Mouse (Mus musculus) gastrocnemius, postnatal 14 days (tissue): Measurements from ENCODE around the gene D730048I06Rik. TPM values are rescaled to one million over a fixed set of nuclear protein-coding genes. Genes with fewer than 3 reads are reported as not detected.
"Not testable (repeated sequence)": the region's sequence is repeated elsewhere in the genome, so short reads cannot be mapped to it uniquely, and the experiment has no call there.

Source experiments
- DNase-seq: peaks from one replicate; pipeline ENCODE4 v3.0.0; 2021; ENCODE audit warnings: mixed read lengths
- intact Hi-C: fragments of 180-260 bp; cut with DNase I; formaldehyde crosslinking; loops from one replicate; pipeline ENCODE4 v1.15.1; 2025; ENCODE audit warnings: low total_unique reads
- long read RNA-seq, 2 experiments: library from polyadenylated mRNA; stranded (forward); transcript quantifications; one replicate each; pipeline ENCODE4 v2.0.0; 2021
- total RNA-seq, 2 experiments: library from RNA; stranded (reverse); gene quantifications; 2 replicates each; pipeline ENCODE4 v1.2.3; 2021

D730048I06Rik gene
- not detected for total RNA-seq
- long read RNA-seq, experiment 1 = 0 reads
- long read RNA-seq, experiment 2 = 0 reads

DNA sequence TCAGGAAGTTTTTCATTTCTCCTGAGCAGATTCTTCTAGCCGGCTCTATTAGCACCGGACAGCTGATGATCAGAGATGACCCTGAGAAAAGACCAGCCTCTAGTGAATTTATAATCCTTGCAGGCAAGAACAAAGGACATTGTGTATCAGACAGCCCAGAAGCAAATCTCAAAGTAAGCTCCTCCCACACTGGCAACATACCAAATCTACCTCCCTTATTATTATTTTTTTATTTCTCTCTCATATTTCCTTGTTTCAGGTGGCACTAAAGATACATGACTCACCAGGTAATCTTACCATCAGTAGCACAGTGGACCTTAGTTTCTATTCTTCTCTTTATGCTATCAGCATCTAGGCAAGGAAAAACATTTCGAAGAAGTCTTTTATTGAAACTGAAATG lies at the start of gene D730048I06Rik, which contains the start of gene Gm27235:
D730048I06Rik (minus strand) TSS at position 112 of the 400 bp plus-strand sequence.
Gm27235 (minus strand) TSS at position 101 of the 400 bp plus-strand sequence.
- DNase-seq = no peak
- intact Hi-C loops = no loop called here

DNA sequence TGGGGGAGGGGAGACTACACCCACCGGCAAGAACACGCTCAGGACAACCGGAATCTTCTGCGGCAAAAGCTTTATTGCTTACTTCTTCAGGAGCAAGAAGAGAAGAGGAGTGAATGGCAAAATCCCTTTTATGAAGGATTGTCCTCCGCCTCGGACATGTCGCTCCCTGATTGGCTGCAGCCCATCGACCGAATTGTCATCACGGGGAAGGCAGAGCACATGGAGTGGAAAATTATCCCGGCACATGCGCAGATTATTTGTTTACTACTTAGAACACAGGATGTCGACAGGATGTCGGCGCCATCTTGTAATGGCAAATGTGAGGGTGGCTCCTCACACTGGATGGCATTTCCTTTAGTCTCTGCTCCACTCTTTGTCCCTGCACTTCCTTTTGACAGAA lies 28.0 kb upstream of the D730048I06Rik start:
- DNase-seq, intact Hi-C loops: not testable (repeated sequence)

DNA sequence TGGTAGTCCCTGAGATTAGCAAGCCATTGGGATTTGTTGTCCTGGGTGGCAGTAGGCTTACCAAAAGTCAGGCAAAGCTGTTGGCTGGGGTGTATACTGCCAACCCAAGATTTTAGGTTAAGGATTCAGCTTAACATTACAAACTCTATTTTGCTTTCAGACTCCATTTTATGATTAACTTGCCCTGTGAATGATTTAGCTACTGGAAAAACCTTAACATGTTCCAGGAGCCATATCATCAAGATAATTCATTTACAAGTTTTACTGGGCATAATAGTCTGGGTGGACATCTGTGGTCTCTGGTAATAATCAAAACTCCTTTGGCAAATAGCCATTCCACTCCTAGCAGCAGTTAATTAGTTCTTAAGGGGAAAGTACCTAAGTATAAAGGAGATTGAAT lies 8.2 kb upstream of the D730048I06Rik start:
- no peak for DNase-seq
- intact Hi-C loops = no loop called here

DNA sequence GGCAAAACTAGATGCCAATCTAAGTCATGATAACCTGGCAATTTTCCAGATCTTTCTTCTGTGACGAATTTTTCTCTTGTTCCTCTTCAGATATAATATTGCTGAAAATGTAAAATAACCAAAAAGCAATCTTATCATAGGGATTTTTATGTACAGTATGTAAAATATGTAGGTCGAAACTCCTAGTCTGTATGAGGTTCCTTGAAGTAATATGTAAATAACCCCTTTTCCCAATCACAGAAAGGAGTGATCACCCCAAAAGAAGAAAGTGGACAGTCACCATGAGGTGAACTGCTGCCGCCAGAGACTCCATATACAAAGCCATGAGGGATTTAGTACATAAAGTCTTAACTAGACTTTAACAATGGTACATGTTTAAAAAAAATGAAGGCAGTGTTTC lies 11.9 kb downstream of the D730048I06Rik start, which contains the start of gene Gm17727:
Gm17727 (minus strand) TSS at position 101 of the 400 bp plus-strand sequence.
- DNase-seq = no peak
- intact Hi-C loops = no loop called here

DNA sequence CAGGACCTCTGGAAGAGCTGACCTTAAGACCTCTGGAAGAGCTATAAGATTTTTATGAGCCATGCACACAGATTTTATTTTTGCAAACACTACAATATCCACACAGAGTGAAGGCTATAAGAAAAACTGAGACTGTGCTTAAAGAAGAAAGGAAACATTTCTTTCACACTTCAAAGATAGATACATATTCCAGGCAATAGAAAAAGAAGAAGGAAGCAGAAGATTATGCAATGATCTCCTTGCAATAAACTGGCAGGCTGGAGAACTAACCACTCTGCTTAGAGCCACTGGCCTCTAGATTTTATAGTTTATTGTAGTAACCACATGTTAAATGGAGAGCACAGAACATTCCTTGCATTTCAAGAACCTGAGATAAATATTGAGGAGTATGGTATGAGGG lies 33.1 kb downstream of the D730048I06Rik start:
- intact Hi-C loops = no loop called here
- no peak for DNase-seq

DNA sequence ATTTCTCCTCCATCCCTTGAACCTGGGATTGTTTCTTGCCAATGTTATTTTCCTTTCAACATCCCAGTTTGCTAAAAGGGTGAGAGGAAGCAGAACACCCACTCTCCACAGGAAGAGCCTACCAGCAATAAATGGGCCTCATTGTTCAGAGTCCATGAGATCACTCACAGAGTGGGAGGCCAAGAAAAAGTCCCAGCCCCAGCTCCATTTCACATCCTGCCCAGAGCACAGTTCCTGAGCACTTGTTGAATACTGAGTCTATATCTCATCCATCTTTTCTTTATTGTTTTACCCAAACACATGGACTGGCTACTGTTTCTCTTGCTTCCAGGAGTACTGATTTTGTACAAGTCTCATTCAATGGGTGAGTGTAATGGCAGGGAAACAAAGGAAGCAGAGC lies 49.2 kb downstream of the D730048I06Rik start, which contains the start of gene Gm17677:
Gm17677 (plus strand) TSS at position 301 of the 400 bp plus-strand sequence.
- intact Hi-C loops = no loop called here
- DNase-seq = no peak

Other genes starting within 250 kb of the D730048I06Rik start
- under 1 TPM in 1 of 2 experiments, not detected in 1; 0.06 TPM for gene Ddx25, start 231.6 kb downstream of the D730048I06Rik start, total RNA-seq
- gene Pus3, start 231.5 kb downstream of the D730048I06Rik start, total RNA-seq = 10 to 100 TPM in 1 of 2 experiments, 1 to 10 TPM in 1; 8.7 to 10.6 TPM
- under 1 TPM in 1 of 2 experiments, not detected in 1; 0.09 TPM for gene Pate2, start 219.8 kb downstream of the D730048I06Rik start, total RNA-seq
- gene Hyls1, start 219.7 kb downstream of the D730048I06Rik start, total RNA-seq = 1 to 10 TPM; 1.1 to 1.5 TPM
- gene Pate4, start 178.2 kb downstream of the D730048I06Rik start, total RNA-seq = not detected
- not detected for gene Pate3, start 141.9 kb downstream of the D730048I06Rik start, total RNA-seq
- gene Pate1, start 102.7 kb downstream of the D730048I06Rik start, total RNA-seq = not detected
- gene Gm17677, start 49.1 kb downstream of the D730048I06Rik start, total RNA-seq = not detected
- gene Gm17727, start 12.0 kb downstream of the D730048I06Rik start, total RNA-seq = not detected
- not detected for gene Gm27235, start within 50 bp of the D730048I06Rik start, total RNA-seq
- gene 9230110F15Rik, start 54.0 kb upstream of the D730048I06Rik start, total RNA-seq = not detected
- not detected for gene 9230113P08Rik, start 118.3 kb upstream of the D730048I06Rik start, total RNA-seq